Mouse (Mus musculus): Measurements from ENCODE around the gene Chst11. TPM values are rescaled to one million over a fixed set of nuclear protein-coding genes. Genes with fewer than 3 reads are reported as not detected.

The Chst11 gene
- total RNA-seq, 2 experiments from 2014 or later: 50.9 to 52.7 TPM

DNA sequence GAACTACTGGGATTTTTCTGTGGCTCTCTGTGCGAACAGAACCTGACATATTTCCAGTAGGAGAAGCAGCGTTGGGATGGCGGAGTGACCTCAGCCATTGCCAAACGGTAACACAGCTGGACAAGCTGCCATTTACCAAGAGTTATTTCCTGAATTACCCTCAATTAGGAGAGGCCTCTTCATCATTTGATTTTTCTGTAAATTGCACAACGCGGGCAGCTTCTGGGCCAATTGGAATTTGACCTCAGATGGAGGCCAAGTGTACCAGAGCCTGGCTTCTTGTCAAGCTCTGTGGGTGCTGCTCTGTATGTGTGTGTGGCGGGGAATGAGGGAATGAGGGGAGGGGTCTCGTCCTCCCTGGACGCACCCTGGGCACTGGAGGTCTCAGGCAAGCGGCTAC lies 113.6 kb downstream of the Chst11 start:
- TF ChIP-seq CTCF (conservative IDR thresholded peaks at IDR 0.05): no peak

DNA sequence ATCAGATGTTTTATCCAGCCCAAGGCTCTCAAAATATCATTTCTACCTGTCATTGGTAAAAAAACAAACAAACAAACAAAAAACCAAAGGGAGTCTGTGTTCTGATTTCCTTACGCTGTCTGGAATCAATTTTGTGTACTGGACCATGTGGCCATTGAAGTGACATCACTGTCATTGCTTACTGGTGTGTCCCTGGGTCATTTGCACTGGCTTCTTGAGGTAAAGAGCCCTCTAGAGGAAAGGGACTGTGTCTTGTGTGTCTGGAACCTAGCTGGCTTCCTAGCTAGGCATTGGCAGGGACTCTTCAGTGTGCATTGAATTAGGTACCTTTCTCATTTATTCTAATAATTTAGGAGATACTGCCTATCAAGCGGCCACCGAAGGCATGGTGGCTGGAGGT lies 114.4 kb downstream of the Chst11 start:
- TF ChIP-seq CTCF (conservative IDR thresholded peaks at IDR 0.05): peak; percentile 63
- H3K27ac ChIP-seq: no peak overlapping the region

More for the DNA sequence above, 113.6 kb downstream of the Chst11 start:
- no peak overlapping the region for H3K27ac ChIP-seq
- no peak overlapping the region for H3K4me3 ChIP-seq
- no peak for DNase-seq (ENCODE audit: low spot score in 2 of 2)

DNA sequence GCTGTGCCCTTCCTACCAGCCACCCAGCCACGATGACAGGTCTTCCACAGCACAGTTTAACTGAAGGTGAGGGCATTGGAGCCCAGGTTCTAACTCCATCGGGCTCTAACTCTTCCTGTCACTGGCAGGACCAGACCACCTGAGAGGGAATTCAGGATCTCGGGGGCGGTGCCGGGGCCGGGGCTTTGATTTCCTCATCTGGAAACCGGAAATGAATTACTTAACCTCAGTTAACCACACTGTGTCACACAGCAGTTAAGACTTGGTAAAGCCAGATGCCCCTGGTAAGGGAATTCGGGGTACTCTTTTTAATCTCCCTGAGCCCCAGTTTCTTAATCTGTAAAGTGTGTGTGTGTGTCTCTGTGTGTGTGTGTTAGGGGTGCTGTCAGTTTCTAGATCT lies 115.6 kb downstream of the Chst11 start:
- no peak for TF ChIP-seq CTCF (conservative IDR thresholded peaks at IDR 0.05)
- no peak for DNase-seq (ENCODE audit: low spot score in 2 of 2)
- Histone ChIP-seq H3K27ac (peak overlapping the region; percentile 37; the same call in 1 of the 2 replicates), H3K4me3 (no peak overlapping the region)

More for the DNA sequence above, 114.4 kb downstream of the Chst11 start:
- DNase-seq (ENCODE audit: low spot score in 2 of 2): no peak
- no peak overlapping the region for H3K4me3 ChIP-seq

DNA sequence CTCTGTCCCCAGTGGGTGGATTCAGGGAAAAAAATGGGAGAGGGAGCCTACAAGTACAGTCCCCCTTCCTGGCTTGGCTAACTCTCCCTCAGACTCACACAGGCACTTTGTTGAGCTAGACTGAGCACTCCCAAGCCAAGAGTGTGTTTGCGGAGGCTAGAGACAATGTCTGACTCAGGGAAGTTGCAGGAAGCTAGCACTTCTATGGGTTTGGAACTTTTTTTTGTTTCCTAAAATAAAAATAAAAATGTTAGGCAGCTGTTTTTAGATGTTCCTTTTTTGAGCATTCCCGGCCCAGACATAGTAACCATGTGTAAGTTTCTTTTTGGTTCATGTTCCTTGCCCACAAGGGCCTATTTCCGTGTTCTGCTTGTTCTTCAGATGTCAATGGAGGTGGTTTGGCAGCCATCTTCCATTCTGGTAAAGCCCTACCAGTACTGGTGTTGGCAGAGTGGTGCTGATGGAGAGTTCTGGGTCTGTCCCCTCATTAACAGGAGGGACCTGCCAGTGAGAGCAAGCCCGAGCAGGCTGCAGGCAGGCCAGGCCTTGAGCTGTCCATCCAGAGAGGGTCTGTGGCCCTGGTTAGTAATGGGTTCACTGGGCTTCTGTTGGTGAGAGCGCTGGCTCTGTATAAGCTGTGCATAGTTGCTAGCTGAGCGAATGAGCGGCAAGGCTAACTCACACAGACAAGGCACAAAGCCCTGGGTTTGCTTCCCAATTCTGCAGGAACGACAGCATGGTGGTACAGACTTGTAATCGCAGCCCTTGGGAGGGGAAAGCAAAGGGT lies 116.3 kb downstream of the Chst11 start:
- no peak for DNase-seq (ENCODE audit: low spot score in 2 of 2)
- no peak for TF ChIP-seq CTCF (conservative IDR thresholded peaks at IDR 0.05)
- Histone ChIP-seq H3K27ac (peak overlapping the region; percentile 37), H3K4me3 (no peak overlapping the region)

DNA sequence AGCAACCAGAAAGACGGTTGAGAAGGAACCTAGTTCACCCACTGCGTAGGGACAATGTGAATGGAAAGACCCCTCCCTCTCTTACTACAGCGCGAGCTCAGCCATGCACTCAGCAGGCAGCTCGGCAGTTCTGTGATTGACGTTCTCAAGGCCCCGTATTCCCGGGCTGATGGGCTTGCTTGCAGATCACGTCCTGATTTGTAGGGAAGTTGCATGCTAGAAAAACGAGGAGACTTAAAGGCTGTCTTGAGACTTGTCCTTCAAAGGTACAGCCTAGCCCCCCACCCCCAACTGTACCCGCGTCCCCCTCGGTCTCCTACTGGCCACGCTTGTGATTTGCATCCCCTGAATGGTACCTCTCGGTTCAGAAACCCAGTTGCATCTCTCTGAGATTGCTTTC lies 117.4 kb downstream of the Chst11 start:
- TF ChIP-seq CTCF (conservative IDR thresholded peaks at IDR 0.05): 0 out of 2 replicates have a peak, but pooled peaks have one; percentile 7
- DNase-seq (ENCODE audit: low spot score in 2 of 2): no peak
- no peak overlapping the region for H3K4me3 ChIP-seq
- H3K27ac ChIP-seq: 0 out of 2 replicates have a peak overlapping the region, but pooled peaks have one; percentile 23

DNA sequence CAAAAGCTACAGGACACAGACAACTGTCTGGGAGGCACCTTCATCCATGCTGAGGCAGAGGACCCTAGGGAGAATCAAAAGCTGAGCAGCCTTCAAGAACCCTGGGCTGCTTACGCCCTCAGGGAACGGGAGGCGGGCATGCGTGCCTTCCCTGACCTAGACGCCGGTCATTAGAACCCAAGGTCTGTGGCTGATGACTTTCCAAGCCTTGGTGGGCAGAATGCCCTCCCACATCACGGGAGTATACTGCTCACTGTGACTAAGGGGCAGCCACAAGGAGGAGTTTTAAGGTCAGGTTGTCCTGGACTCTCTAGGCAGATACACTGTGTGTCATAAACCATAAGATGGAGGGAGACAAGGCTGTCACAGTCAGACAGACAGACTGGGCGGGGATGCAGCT lies 118.9 kb downstream of the Chst11 start:
- TF ChIP-seq CTCF (conservative IDR thresholded peaks at IDR 0.05): no peak
- Histone ChIP-seq H3K4me3 (no peak overlapping the region), H3K27ac (no peak overlapping the region; the same call in 1 of the 2 replicates)
- DNase-seq (ENCODE audit: low spot score in 2 of 2): no peak

DNA sequence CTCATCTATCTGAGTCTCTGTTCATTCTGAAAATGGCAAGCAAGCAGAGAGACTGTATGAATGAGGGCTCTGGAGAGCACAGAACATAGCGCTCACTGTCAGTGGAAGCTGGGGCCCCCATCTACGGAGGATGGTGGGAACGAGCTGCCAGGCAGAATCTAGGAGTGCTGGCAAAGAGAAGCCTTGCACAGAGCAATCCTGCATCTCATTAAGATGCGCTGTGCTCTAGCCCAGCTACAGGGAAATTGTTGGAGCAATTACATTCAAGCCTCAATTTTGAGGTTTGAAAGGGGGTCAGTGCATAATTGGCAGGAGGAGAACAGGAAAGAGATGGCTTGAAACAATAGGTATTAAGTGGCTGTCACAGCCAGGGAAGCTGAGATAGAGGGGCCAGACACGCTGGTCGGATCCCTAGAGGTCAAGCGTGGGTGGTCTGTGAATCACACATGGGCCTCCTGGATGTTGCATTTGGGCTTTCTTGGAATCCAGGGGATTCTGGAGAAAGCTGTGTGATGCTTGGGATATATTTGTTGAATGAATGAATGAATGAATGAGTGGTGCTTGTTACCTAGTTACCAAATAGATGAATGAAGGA lies 121.0 kb downstream of the Chst11 start:
- TF ChIP-seq CTCF (conservative IDR thresholded peaks at IDR 0.05): no peak
- Histone ChIP-seq H3K4me3 (no peak overlapping the region), H3K27ac (peak overlapping the region; percentile 74)
- peak; percentile 68 to 83 for DNase-seq (ENCODE audit: low spot score in 2 of 2)

DNA sequence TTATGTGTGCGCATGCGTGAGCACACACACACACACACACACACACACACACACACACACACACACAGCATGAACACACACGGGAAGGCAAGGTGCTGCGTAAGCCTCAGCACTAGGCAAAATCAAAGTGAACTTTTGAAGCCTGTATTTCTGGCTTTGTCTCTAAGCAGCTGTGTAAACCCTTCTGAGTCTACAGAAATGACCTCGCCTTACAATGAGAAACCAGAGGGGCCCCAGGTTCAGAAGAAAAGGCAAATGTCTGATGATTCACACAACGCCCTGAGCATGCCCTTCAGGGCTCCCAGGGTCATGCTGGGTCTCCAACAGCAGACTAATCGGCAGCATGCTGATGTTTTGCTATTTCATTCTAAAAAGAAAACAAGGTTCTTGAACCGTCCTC lies 122.1 kb downstream of the Chst11 start:
- H3K27ac ChIP-seq: peak overlapping the region; percentile 74
- no peak for DNase-seq (ENCODE audit: low spot score in 2 of 2)
- no peak for TF ChIP-seq CTCF (conservative IDR thresholded peaks at IDR 0.05)
- H3K4me3 ChIP-seq: no peak overlapping the region

DNA sequence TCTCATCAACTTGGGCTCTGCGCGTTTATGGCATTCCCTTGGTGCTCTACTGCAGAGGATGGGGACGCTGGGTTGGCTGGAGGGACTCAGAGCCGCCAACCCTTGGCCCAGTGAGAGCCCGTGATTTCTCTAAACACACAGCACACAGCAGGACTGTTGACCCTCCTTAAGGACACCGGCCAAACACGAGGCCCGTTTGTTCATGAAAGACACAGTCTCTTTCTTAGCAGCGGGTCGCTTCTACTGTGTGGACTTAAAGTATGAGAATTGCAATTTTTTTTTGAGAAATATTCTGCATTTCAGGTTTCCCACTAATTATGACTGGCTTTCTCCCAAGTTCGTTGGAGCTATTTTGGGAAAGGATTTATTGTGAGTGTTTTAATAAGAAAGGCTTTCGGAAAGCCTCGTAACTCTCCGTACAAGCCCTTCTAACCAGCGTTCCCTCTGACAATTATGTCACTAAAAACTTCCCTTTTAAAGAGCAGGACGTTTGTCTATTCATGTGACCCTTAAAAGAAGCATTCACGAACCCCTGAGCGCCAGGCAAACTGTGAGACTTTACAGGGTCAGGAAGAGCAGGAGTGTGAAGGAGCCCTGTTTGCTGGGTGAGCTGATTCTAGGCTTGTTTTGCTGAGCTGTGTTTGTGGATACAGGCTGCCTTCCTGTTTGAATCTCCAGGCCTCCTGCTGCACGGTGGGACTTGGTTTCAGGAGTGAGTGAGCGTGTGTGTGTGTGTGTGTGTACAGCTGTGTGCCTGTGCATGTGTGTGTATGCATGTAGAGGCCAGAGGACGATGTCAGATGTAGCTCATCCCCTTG lies 122.8 kb downstream of the Chst11 start:
- Histone ChIP-seq H3K4me3 (no peak overlapping the region; the same call in 1 of the 2 replicates), H3K27ac (peak overlapping the region; percentile 74)
- no peak for TF ChIP-seq CTCF (conservative IDR thresholded peaks at IDR 0.05)
- no peak for DNase-seq (ENCODE audit: low spot score in 2 of 2)

DNA sequence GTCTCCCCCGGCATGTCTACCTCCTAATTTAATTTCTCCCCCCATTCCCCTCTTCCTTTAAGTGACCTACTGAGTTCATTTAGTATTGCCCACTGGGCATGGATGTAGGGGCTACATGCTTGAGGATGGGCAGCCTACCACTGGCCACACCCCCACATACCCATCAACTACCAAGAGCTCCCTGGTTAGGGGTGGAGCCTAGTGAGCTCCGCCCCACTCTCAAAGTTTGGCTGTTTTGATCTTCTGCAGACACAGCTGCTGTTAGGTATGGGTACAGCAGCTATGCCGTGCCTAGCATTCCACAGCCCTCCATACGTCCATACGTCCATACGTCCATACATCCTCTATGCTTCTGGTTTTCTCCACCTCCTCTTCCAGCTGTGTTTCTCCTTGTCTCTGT lies 123.6 kb downstream of the Chst11 start:
- TF ChIP-seq CTCF (conservative IDR thresholded peaks at IDR 0.05): no peak
- no peak for DNase-seq (ENCODE audit: low spot score in 2 of 2)
- H3K4me3 ChIP-seq: no peak overlapping the region
- peak overlapping the region; percentile 74; the same call in 1 of the 2 replicates for H3K27ac ChIP-seq

DNA sequence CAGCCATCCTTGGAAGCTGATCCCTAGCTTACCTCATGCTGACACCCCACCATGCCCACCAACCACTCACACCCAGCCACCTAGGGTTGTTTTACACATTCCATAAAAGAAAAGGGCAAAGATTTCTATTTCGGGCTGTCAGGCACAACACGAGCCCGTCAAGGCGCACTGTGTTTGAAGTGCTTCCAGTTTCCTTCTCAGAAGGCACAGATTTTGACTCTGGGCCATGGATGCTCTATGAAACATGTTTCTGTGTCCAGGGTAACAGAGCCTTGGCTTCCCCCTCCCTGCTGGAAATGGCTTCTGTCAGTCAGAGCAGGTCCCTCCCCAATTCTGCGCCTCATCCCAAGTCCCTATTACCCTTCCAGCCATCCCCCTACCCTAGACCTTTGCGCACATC lies 125.7 kb downstream of the Chst11 start:
- H3K27ac ChIP-seq: peak overlapping the region; percentile 46; the same call in 1 of the 2 replicates
- H3K4me3 ChIP-seq: no peak overlapping the region
- peak in 1 of 2 experiments; percentile 41 for DNase-seq (ENCODE audit: low spot score in 2 of 2)
- TF ChIP-seq CTCF (conservative IDR thresholded peaks at IDR 0.05): no peak

DNA sequence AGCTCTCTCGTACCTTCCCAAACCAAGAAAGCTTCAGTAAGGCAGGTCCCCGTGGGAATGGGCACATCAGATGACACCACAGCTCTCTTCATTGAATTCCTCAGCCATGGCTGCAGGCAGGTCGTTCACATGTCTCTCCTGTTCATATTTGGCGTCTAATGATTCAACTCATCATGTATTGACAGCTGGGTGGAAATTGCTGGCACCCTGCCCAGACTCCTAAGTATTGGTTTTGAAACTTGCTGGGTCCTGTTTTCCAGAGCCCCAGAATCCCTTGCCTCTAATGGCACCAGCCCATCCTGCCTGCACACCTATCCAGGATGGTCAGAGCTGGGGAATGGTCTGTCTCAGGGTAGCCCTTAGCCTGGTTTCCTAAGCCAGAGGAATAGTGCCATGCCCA lies 127.0 kb downstream of the Chst11 start:
- TF ChIP-seq CTCF (conservative IDR thresholded peaks at IDR 0.05): no peak
- DNase-seq (ENCODE audit: low spot score in 2 of 2): no peak
- 0 out of 2 replicates have a peak overlapping the region, but pooled peaks have one; percentile 6 for H3K27ac ChIP-seq

DNA sequence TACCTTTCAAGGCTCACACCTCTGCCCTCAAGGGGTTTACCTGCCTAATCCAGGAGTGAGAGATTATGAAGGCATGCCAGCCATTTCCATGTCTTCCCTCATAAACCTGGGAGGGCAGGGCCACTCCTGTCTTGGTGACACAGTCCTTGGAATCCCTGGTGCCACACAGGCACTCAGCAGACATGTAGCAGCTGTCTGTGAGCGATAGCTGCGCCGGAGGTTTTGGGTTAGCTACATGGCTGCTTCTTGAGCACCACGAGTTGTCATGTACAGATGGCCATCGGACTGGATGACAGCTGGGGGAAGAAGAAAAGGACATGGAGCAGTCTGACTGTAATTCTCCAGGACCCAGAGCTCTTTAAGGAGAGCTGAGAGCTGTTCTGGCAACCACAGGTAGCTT lies 129.3 kb downstream of the Chst11 start:
- no peak for DNase-seq (ENCODE audit: low spot score in 2 of 2)
- no peak for TF ChIP-seq CTCF (conservative IDR thresholded peaks at IDR 0.05)
- Histone ChIP-seq H3K4me3 (no peak overlapping the region), H3K27ac (no peak overlapping the region)

More for the DNA sequence above, 127.0 kb downstream of the Chst11 start:
- H3K4me3 ChIP-seq: no peak overlapping the region

Measured in layer of hippocampus, adult 2 months (tissue).